Mouse (Mus musculus) left cerebral cortex, adult 2 months (tissue): ENCODE measurements at regions not wholly inside any gene's neighbourhood (a gene's known extent, or its start where the extent isn't known, plus 50 kb on each side); places are given as distances from the start of the nearest gene placed in this dataset.

Experiments used
- DNase-seq, 2 experiments: peaks; one replicate each; pipeline ENCODE4 v3.0.0; 2021 to 2022; ENCODE audit warnings: low spot score in 2 of 2, mixed read lengths in 1 of 2; ENCODE audit errors: extremely low spot score in 1 of 2
- H3K27ac ChIP-seq: fragments of 200-600 bp; 2 replicates; pipeline ENCODE4 v1.8.1; 2022
- H3K4me3 ChIP-seq: fragments of 200-600 bp; 2 replicates; pipeline ENCODE4 v1.8.1; 2022
- CTCF ChIP-seq: fragments of 200-600 bp; IDR thresholded peaks from 2 replicates; pipeline ENCODE4 v1.8.1; 2022; ENCODE audit warnings: antibody characterized with exemption, mild to moderate bottlenecking, moderate library complexity
- intact Hi-C: fragments of 180-260 bp; cut with DNase I; formaldehyde crosslinking; loops from one replicate; pipeline ENCODE4 v1.15.1; 2025

DNA sequence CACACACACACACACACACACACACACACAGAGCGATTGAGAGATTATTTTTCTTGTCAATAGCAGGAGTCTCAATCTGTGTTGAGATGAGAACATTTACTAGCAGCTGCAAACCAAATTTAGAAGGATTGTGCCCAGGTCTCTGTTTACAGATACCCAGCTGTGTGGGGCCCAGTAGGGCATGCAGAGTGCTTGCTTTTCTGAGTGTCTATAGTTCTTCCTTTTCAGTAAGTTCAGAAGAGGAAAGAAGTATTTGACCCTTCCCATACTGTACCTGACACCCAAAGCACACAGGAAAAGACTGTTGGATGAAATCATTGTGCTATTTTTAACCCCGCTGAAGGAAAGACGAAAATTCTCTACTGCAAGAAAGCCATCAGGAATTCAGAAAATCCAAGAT is 110.3 kb upstream of the Gm5148 start:
- TF ChIP-seq CTCF, result no peak
- no peak for DNase-seq
- intact Hi-C loops, result no loop called here
- Histone ChIP-seq H3K27ac (no peak overlapping the region), H3K4me3 (no peak overlapping the region)

DNA sequence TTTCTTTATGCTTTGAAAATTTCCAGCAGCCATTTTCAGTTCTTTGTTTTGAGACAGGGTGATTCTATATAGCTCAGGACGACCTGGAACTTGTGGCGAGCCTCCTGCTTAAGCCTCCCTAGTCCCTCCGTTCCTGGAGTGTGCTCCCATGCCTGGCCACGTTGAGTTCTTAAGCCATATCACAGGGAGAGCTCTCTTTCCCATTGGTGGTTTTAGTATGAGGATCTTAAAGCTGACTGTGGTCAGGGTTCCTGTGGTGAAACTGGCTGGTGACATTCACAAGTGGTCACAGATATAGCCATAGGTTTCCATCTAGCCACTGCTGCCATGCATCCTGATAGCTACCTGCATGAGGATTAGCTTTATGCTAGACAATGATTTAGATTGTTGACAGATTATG is 109.1 kb upstream of the Gm5148 start:
- H3K27ac ChIP-seq, result no peak overlapping the region
- no peak for DNase-seq
- TF ChIP-seq CTCF, result no peak
- intact Hi-C loops, result no loop called here
- no peak overlapping the region for H3K4me3 ChIP-seq

DNA sequence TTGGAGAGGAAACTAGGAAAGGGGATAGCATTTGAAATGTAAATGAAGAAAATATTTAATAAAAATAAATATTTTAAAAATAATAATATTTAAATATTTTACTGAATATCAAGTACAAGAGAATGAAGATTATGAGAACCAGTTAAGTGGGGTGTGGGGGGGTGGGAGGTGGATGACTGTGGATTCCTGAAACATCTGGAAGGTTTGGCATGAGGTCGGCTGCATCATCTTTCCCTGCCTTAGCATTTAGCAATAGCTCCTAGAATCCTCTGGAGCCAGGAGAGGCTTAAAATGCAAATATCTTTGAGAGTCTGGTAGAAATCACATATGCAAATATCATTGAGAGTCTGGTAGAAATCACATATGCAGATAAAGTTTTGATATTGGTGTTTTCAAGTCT is 103.3 kb upstream of the Gm5148 start:
- H3K4me3 ChIP-seq, result no peak overlapping the region
- intact Hi-C loops, result no loop called here
- no peak for DNase-seq
- TF ChIP-seq CTCF, result no peak
- no peak overlapping the region for H3K27ac ChIP-seq

DNA sequence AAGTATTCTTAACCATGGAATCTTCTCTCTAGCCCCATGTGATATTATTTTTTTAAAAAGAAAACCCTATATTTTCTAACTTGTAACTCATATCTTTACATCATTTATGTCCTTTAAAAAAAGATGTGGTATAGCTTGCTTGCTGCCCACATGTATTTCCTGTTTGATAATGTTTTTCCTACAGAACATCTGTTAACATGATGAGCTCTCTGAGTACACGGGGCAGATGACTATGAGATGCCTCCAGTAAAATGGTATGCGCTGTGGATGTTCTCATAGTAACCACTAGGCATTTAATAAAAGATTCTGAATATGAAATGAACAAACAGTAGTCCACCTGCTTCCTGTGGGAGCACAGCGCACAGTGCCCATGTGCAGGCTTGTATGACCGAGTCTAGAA is 101.3 kb upstream of the Gm5148 start:
- H3K27ac ChIP-seq, result no peak overlapping the region
- no peak for TF ChIP-seq CTCF
- intact Hi-C loops, result no loop called here
- DNase-seq, result no peak
- H3K4me3 ChIP-seq, result no peak overlapping the region

DNA sequence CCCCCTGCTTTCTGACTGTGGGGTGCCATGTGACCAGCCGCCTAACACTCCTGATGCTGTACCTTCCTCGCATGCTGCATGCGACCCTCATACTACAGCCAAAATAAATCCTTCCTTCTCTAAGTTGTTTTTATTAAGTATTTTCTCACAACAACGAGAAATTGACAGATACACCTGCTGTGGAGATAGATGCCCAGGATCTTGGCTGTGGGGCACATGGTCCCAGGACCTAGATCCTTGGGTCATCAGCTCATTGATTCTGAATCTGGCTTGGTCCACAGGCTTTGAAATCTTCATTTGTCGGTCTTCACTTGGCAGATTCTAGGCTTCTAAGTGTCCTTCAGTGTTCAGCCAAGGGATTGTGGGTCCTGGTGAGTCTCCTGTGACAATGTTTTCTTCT is 100.4 kb upstream of the Gm5148 start:
- intact Hi-C loops, result loop anchor here (5.0 kb wide), 1 partner anchor 102 kb away; the partner anchor contains the start of gene Gm5148
- Histone ChIP-seq H3K27ac (no peak overlapping the region), H3K4me3 (no peak overlapping the region)
- no peak for DNase-seq
- TF ChIP-seq CTCF, result no peak

DNA sequence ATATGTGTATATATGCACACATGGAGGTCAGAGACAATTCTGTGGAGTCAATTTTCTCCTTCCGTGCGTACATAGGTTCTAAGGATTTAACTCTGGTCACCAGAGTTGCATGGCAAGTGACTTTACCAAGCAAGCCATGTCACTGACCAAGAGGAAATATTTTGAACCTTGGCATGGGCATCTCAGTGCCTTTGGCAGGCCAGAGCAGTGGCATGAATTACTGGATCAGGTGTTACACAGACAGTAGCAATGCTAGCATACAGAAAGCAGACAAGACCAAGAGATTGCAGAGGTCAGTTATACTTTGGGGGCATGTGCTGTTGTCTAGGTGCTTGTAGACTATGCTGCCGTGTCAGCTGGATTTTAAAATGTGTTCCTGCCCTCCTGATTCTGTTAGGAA is 95.2 kb upstream of the Gm5148 start:
- intact Hi-C loops, result no loop called here
- no peak for TF ChIP-seq CTCF
- Histone ChIP-seq H3K4me3 (no peak overlapping the region), H3K27ac (no peak overlapping the region)
- DNase-seq, result no peak

DNA sequence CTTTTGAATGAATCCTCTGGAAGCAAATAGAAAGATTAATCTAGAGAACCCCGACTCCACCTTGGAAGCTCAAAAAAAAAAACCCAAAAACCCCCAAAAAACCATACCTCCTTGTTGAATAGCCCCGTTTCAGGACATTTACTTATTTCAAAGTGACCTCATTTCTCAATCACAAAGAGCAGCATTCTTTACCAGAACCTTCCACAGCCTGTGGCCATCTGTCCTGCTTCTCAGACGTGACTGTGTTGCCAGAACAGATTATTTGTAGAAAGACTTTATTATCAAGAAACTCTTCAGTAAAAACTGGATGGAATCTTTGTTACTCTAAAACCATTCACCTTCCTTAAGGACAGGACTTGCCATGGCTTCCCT is 93.1 kb upstream of the Gm5148 start:
- Histone ChIP-seq H3K4me3 (no peak overlapping the region), H3K27ac (peak overlapping the region; percentile 6; the same call in 1 of the 2 replicates)
- intact Hi-C loops, result no loop called here
- DNase-seq, result peak in 1 of 2 experiments; percentile 28
- no peak for TF ChIP-seq CTCF

DNA sequence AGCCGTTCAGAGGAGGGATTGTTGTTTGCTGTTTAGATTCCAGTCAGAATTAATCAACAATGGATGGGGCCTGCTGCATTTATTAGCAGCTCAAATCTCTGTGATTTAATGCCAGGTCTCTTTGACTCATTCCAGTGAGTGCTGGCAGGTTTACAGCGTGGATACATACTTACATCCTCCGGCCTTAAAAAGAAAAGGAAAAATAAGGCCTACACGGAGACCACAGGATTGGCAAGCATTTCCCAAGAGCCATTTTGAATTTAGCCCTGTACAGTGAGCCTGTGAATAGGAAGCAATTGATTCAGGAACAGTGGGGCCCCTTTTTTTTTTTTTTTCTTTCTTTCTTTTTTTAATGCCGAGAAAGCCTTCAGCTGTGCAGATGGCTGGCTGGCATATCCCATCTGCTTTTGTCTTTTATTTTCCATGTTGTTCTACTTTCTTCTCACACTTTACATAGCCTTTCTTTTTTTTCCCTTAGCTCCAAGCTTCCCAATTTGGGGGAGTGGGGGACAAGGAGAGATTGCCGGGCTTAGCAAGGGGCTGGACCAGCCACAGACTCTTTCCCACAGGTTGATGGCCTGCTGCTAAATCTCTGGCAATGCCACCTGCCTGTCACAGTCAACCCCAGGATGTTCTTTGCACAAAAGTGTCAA is 92.6 kb upstream of the Gm5148 start:
- peak in 1 of 2 experiments; percentile 21 for DNase-seq
- H3K27ac ChIP-seq, result peak overlapping the region; percentile 6; the same call in 1 of the 2 replicates

DNA sequence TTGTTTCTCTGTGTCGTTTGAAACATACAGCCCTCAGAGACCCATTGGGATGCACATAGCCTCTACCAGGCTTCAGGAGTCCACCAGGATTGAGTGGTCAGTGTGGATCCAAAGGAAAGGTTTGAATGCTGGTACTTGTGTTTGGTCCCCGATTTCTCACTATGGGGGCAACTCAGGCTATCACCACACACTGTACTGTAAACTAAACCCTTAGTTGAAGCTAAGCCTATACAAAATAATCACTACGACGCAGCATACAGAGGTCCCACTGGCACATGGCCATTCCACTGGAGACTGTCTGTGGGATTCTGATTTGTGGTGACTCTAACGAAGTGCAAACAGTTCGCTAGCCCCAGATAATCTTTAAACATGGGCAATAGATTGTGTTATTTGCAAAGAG is 91.5 kb upstream of the Gm5148 start:
- no peak for DNase-seq
- Histone ChIP-seq H3K27ac (no peak overlapping the region), H3K4me3 (no peak overlapping the region)
- intact Hi-C loops, result loop anchor here (1.0 kb wide), 2 partner anchors 163 to 175 kb away; no protein-coding TSS in a partner anchor
- TF ChIP-seq CTCF, result no peak

More for the DNA sequence above, 92.6 kb upstream of the Gm5148 start:
- intact Hi-C loops, result loop anchor here (1.0 kb wide), 2 partner anchors 161 to 177 kb away; no protein-coding TSS in a partner anchor
- no peak overlapping the region for H3K4me3 ChIP-seq
- no peak for TF ChIP-seq CTCF

DNA sequence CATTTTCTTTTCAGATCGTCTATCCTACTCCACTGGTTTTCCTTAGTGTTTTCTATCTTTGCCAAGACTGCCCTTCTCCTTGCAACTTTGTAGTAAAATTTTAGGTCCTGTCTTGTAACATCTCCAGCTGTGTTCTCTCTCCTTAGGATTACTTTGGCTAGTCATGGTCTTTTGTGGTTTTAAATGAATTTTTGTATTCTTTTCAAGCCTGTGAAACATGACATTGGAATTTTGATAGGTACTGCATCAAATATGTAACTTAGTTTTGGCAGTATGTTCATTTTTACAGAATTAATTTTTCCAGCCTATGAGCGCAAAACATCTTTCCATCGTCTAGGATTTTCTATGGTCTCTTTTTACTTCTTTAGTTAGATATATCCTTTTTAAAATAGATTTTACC is 88.6 kb upstream of the Gm5148 start:
- DNase-seq, result no peak
- TF ChIP-seq CTCF, result no peak
- intact Hi-C loops, result no loop called here
- Histone ChIP-seq H3K4me3 (no peak overlapping the region), H3K27ac (no peak overlapping the region)

DNA sequence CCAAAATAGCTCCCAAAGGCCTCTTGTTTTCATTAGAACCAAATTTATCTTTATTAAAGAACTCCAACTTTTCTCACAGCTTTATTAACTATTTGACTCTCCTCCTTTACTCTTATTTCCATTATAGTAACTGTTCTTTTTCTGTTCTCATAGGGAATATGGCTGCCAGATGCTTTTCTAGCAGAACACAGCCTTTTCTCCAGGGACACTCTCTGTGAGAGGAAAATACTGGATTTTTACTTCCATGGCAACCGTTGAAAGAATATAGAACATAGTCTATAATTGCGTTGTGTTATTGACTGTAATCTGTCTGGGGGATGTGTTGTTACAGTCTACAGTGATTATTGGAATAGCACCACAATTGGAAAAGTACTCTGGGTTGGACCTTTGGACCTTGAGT is 87.1 kb upstream of the Gm5148 start:
- TF ChIP-seq CTCF, result no peak
- DNase-seq, result no peak
- intact Hi-C loops, result no loop called here
- H3K4me3 ChIP-seq, result no peak overlapping the region
- H3K27ac ChIP-seq, result no peak overlapping the region

DNA sequence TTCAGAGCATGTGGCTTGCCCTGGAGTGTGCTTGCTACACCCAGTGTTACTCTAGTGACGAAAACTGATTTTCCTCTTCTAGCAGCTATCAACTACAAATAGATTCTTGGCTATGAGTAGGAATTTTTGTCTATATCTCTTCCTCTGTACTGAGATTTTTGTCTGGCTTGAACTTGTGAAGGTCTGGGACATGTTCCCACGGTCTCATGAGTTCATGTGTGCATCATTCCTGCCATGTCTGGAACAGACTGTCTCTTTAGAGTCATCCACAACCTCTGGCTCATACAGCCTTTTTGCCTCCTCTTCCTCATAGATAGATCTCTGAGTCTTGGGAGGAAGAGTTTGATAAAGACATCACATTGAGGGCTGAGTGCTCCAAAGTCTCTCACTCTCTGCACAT is 86.5 kb upstream of the Gm5148 start:
- intact Hi-C loops, result no loop called here
- Histone ChIP-seq H3K4me3 (no peak overlapping the region), H3K27ac (no peak overlapping the region)
- no peak for TF ChIP-seq CTCF
- DNase-seq, result no peak

DNA sequence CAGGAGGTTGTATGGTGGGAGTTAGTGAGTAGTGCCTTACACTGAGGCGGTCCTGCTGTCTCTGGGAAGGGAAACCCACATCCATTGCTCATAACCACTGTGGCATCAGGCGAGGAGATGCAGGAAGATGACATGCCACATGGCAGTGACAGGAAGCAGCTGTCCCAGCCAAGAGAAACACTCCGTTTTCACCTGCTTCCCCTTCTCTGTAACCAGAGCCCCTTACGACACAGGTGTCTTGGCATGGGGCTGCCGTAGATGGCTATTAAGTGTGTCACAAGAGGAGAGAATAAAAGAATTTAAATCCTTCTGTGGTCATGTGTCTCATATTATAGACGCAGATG is 81.5 kb upstream of the Gm5148 start:
- Histone ChIP-seq H3K4me3 (no peak overlapping the region), H3K27ac (no peak overlapping the region)
- intact Hi-C loops, result loop anchor here (5.0 kb wide), 1 partner anchor 212 kb away; no protein-coding TSS in a partner anchor
- DNase-seq, result peak in 1 of 2 experiments; percentile 27
- no peak for TF ChIP-seq CTCF
